Mouse (Mus musculus): ENCODE measurements around the gene Iars2. TPM values are rescaled to one million over a fixed set of nuclear protein-coding genes. Genes with fewer than 3 reads are reported as not detected.
A peak's percentile ranks its signal among the peaks of the same experiment; 100 is the strongest.

Gene Iars2
- polyA plus RNA-seq, 1 experiment from 2014 or later, result 22.1 TPM

DNA sequence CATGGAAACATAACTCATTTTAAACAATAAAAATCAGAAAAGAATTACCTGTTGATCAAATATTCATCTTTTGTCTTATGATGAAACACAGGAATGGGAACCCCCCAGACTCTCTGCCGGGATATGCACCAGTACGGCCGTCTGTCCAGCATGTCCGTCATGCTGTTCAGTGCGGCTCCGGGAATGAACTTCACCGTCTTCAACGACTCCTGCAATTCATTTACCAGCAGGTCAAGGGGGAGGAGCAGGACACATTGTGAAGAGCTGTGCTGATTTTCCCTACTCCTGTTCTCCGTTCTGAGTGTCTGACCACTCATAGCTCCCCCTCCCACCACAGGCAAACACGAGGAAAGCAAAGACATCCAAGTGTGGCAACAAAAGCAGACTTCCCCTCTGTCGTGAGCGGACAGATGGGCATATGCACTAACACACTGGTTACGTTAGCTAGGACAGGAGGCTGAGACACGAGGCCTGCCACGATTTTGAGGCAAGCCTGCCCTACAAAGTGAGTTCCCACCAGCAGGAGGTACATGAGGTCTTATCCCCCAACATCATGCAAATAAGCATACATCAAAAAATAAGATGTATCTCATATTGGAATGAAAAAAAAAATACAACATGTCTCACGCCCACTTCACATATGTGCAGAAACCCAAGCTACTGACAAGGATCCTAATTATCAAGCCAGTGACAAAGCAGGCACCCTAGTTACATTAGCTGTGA, 13.2 kb downstream of the Iars2 start:
- Histone ChIP-seq H3K4me2 (replicated peaks; ENCODE audit: low read depth, low read length) (no peak overlapping the region), H3K4me3 (ENCODE audit: low read depth, low read length) (no peak overlapping the region), H3K27ac (ENCODE audit: low read length) (no peak overlapping the region), H3K4me1 (ENCODE audit: insufficient read depth, low read depth, low read length) (no peaks in the 10 kb centered on the region), H3K27me3 (replicated peaks; ENCODE audit: insufficient read depth, low read length) (no peaks in the 10 kb centered on the region), H3K9ac (replicated peaks; ENCODE audit: low read depth) (no peak overlapping the region), H3K9me3 (ENCODE audit: low read length) (no peaks in the 10 kb centered on the region), H3K36me3 (ENCODE audit: insufficient read depth, low read length) (peaks cover 40% of the 10 kb centered on the region)
- no peak for DNase-seq (ENCODE audit: low spot score)
- no peak for TF ChIP-seq EP300 (IDR thresholded peaks at IDR 0.05)
- TF ChIP-seq CTCF (IDR thresholded peaks at IDR 0.05), result no peak
- no peak for ATAC-seq
- WGBS, result 71% methylated on average over 16 of the region's 16 CpGs

DNA sequence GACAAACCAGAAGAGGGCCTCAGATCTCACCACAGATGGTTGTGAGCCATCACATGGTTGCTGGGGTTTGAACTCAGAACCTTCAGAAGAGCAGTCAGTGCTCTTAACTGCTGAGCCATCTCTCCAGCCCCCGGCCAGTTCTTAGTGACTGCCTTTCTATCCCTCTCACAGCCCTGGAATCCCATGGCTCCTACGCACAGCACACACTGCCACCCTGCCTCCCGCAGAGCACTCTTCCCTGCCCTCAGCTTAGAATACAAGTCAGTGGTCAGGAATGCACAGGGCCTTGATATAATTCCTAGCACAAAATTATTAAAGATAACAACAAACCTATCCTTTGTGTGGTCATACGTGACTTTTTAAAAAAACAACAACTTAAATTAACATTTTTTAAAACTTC, 14.7 kb downstream of the Iars2 start:
- H3K9ac ChIP-seq (replicated peaks; ENCODE audit: low read depth), result no peak overlapping the region
- WGBS, result 89% methylated on average over 4 of the region's 4 CpGs
- no peak for DNase-seq (ENCODE audit: low spot score)

DNA sequence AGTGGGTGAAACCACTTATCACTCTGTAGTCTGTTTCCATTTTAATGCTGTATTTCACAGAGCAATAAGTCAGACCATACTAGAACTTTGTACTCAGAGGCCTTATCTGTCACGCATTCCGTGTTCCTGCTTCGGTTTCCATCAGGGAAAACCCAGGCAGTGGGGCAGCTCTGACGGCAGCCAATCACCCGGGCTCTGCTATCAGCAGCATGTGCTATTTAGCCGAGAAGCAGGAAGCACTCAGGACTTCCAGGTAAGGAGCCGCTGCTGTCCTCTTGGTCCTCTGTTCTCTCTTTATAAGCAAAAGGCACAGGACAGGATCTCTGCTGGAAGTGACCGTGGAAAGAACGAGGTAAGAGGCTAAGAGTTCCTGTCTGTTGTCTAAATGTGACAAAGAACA, 17.2 kb downstream of the Iars2 start:
- H3K27me3 ChIP-seq (replicated peaks; ENCODE audit: insufficient read depth, low read length), result no peaks in the 10 kb centered on the region
- no peak overlapping the region for H3K9ac ChIP-seq (replicated peaks; ENCODE audit: low read depth)
- TF ChIP-seq CTCF (IDR thresholded peaks at IDR 0.05) (no peak), EP300 (IDR thresholded peaks at IDR 0.05) (no peak)
- peaks cover 19% of the 10 kb centered on the region for H3K36me3 ChIP-seq (ENCODE audit: insufficient read depth, low read length)
- ATAC-seq, result no peak
- DNase-seq (ENCODE audit: low spot score), result no peak
- WGBS, result 66% methylated on average over 9 of the region's 9 CpGs
- H3K4me1 ChIP-seq (ENCODE audit: insufficient read depth, low read depth, low read length), result no peaks in the 10 kb centered on the region
- H3K4me2 ChIP-seq (replicated peaks; ENCODE audit: low read depth, low read length), result no peak overlapping the region
- no peak overlapping the region for H3K27ac ChIP-seq (ENCODE audit: low read length)
- no peaks in the 10 kb centered on the region for H3K9me3 ChIP-seq (ENCODE audit: low read length)
- no peak overlapping the region for H3K4me3 ChIP-seq (ENCODE audit: low read depth, low read length)

More for the DNA sequence above, 14.7 kb downstream of the Iars2 start:
- no peaks in the 10 kb centered on the region for H3K4me1 ChIP-seq (ENCODE audit: insufficient read depth, low read depth, low read length)
- no peak overlapping the region for H3K27ac ChIP-seq (ENCODE audit: low read length)
- no peak for ATAC-seq
- H3K27me3 ChIP-seq (replicated peaks; ENCODE audit: insufficient read depth, low read length), result no peaks in the 10 kb centered on the region
- TF ChIP-seq EP300 (IDR thresholded peaks at IDR 0.05) (no peak), CTCF (IDR thresholded peaks at IDR 0.05) (no peak)
- no peak overlapping the region for H3K4me2 ChIP-seq (replicated peaks; ENCODE audit: low read depth, low read length)
- peaks cover 28% of the 10 kb centered on the region for H3K36me3 ChIP-seq (ENCODE audit: insufficient read depth, low read length)
- no peaks in the 10 kb centered on the region for H3K9me3 ChIP-seq (ENCODE audit: low read length)
- H3K4me3 ChIP-seq (ENCODE audit: low read depth, low read length), result no peak overlapping the region

DNA sequence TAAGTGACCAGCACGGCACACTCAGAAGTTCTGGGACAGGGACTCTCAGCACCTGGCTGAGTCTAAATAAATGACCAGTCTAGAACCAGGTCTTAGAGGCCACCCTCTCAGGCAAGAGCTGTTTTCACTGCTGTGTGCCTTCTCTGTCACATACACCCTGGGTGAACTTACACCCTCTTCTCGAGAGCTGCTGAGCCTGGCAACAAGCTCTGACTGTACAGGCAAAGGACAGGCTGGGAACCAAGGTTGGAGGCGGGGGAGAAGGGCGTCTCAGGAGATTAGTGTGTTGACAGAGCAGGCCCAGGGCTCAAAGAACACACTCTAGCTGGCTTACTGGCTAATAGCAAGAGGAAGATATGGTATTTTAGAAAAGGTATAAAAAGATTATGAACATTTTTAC, 20.3 kb downstream of the Iars2 start:
- no peaks in the 10 kb centered on the region for H3K4me1 ChIP-seq (ENCODE audit: insufficient read depth, low read depth, low read length)
- peak overlapping the region; percentile 35; the same call in 1 of the 2 replicates for H3K27ac ChIP-seq (ENCODE audit: low read length)
- ATAC-seq (peak; percentile 83), DNase-seq (ENCODE audit: low spot score) (peak; percentile 60)
- WGBS, result 43% methylated on average over 4 of the region's 4 CpGs
- no peaks in the 10 kb centered on the region for H3K9me3 ChIP-seq (ENCODE audit: low read length)
- H3K36me3 ChIP-seq (ENCODE audit: insufficient read depth, low read length), result peaks cover 11% of the 10 kb centered on the region
- TF ChIP-seq CTCF (IDR thresholded peaks at IDR 0.05) (no peak), EP300 (IDR thresholded peaks at IDR 0.05) (no peak)
- H3K9ac ChIP-seq (replicated peaks; ENCODE audit: low read depth), result no peak overlapping the region
- H3K4me2 ChIP-seq (replicated peaks; ENCODE audit: low read depth, low read length), result no peak overlapping the region
- H3K4me3 ChIP-seq (ENCODE audit: low read depth, low read length), result no peak overlapping the region
- H3K27me3 ChIP-seq (replicated peaks; ENCODE audit: insufficient read depth, low read length), result no peaks in the 10 kb centered on the region

DNA sequence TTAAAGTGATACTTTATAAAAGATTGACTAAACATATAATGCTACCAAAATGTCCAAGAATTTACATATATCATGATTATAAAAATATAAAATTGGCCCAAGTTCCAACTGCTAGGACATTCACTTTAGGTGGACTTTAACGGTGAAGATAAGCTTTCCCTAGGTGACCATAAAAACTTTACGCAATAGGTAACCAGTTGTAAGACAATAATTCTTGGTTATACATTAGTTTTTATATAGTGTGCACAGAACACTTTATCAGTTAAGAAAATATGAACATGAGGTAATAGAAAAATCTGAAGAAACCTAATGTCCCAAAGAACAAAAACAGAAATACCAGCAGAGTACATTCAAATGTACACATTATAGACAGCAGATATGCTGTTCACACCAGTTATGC, 20.9 kb downstream of the Iars2 start:
- ATAC-seq (no peak), DNase-seq (ENCODE audit: low spot score) (no peak)
- Histone ChIP-seq H3K4me3 (ENCODE audit: low read depth, low read length) (no peak overlapping the region), H3K9me3 (ENCODE audit: low read length) (no peaks in the 10 kb centered on the region), H3K27ac (ENCODE audit: low read length) (no peak overlapping the region), H3K9ac (replicated peaks; ENCODE audit: low read depth) (no peak overlapping the region), H3K4me1 (ENCODE audit: insufficient read depth, low read depth, low read length) (no peaks in the 10 kb centered on the region), H3K27me3 (replicated peaks; ENCODE audit: insufficient read depth, low read length) (no peaks in the 10 kb centered on the region), H3K4me2 (replicated peaks; ENCODE audit: low read depth, low read length) (no peak overlapping the region), H3K36me3 (ENCODE audit: insufficient read depth, low read length) (peaks cover 9% of the 10 kb centered on the region)
- 92% methylated on average over 2 of the region's 2 CpGs for WGBS
- no peak for TF ChIP-seq EP300 (IDR thresholded peaks at IDR 0.05)
- no peak for TF ChIP-seq CTCF (IDR thresholded peaks at IDR 0.05)

DNA sequence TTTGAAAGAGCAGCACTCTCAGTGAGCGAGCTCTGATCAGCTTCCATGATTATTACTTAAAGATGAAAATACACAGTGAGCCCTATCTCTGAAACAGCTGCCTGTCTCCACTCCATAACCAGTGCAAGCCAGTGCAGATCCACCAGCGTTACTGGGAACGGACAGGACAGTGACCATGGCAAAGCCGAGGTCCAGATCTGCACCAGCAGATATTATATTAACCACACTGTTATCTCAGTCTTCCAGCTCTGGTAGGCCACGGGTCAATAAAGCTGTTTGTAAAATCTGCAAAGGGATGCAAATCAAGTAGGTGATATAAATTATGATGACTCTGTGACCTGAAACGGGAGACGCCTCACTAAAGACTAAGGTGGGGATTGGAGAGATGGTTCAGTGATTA, 21.6 kb downstream of the Iars2 start:
- Histone ChIP-seq H3K9ac (replicated peaks; ENCODE audit: low read depth) (no peak overlapping the region), H3K4me2 (replicated peaks; ENCODE audit: low read depth, low read length) (no peak overlapping the region), H3K27me3 (replicated peaks; ENCODE audit: insufficient read depth, low read length) (no peaks in the 10 kb centered on the region), H3K36me3 (ENCODE audit: insufficient read depth, low read length) (peaks cover 4% of the 10 kb centered on the region; the same call in 1 of the 2 replicates), H3K4me1 (ENCODE audit: insufficient read depth, low read depth, low read length) (no peaks in the 10 kb centered on the region), H3K4me3 (ENCODE audit: low read depth, low read length) (no peak overlapping the region), H3K9me3 (ENCODE audit: low read length) (no peaks in the 10 kb centered on the region), H3K27ac (ENCODE audit: low read length) (no peak overlapping the region)
- ATAC-seq (no peak), DNase-seq (ENCODE audit: low spot score) (no peak)
- TF ChIP-seq EP300 (IDR thresholded peaks at IDR 0.05) (no peak), CTCF (IDR thresholded peaks at IDR 0.05) (no peak)
- 96% methylated on average over 7 of the region's 7 CpGs for WGBS
